Mouse (Mus musculus): ENCODE results near the gene Ttc28. TPM values are rescaled to one million over a fixed set of nuclear protein-coding genes. Genes with fewer than 3 reads are reported as not detected.
"Not testable (repeated sequence)": the region's sequence is repeated elsewhere in the genome, so short reads cannot be mapped to it uniquely, and the experiment has no call there.

Gene Ttc28
- total and polyA plus RNA-seq, 3 experiments, result 0.21 to 0.89 (median 0.28) TPM

- Histone ChIP-seq H3K4me2 (ENCODE audit: insufficient read depth, low read depth, poor library complexity, severe bottlenecking) (no peak overlapping the region), H3K79me2 (replicated peaks; ENCODE audit: control insufficient read depth, extremely low read depth, insufficient read depth, poor library complexity, severe bottlenecking) (no peaks in the 10 kb centered on the region), H3K36me3 (replicated peaks in 1 of 2; ENCODE audit: control insufficient read depth in 1 of 2, insufficient read depth in 1 of 2, low read length in 1 of 2) (peaks cover 13 to 36% of the 10 kb centered on the region in 2 experiments), H3K27me3 (replicated peaks) (no peaks in the 10 kb centered on the region), H3K4me3 (replicated peaks in 1 of 3; ENCODE audit: low read depth in 2 of 3, low read length in 2 of 3, poor library complexity in 1 of 3) (no peak overlapping the region), H3K9ac (ENCODE audit: insufficient read depth, low read depth) (no peak overlapping the region), H3K27ac (ENCODE audit: insufficient read depth, low read depth) (no peak overlapping the region), H3K4me1 (ENCODE audit: control insufficient read depth in 1 of 2, insufficient read depth in 2 of 2) (peaks cover 0 to 3% of the 10 kb centered on the region in 2 experiments; a peak in 2 of 4 replicates), H3K9me3 (replicated peaks; ENCODE audit: low read length) (no peaks in the 10 kb centered on the region)
- no peak for DNase-seq (ENCODE audit: extremely low read depth)
- no peak for TF ChIP-seq E2F4 (IDR thresholded peaks at IDR 0.05; ENCODE audit: insufficient replicate concordance, low read depth, low read length)
- TF ChIP-seq HCFC1 (IDR thresholded peaks at IDR 0.05; ENCODE audit: low read depth, low read length), result no peak
- TF ChIP-seq USF1 (IDR thresholded peaks at IDR 0.05; ENCODE audit: low read depth, low read length), result no peak
- TF ChIP-seq ZMIZ1 (IDR thresholded peaks at IDR 0.05; ENCODE audit: low read depth, low read length), result no peak
- TF ChIP-seq TCF12 (IDR thresholded peaks at IDR 0.05; ENCODE audit: low read depth, low read length), result no peak
- no peak for TF ChIP-seq ZC3H11A (IDR thresholded peaks at IDR 0.05; ENCODE audit: low read depth, low read length)
- no peak for TF ChIP-seq IRF4 (IDR thresholded peaks at IDR 0.05; ENCODE audit: low read depth, low read length)
- no peak for TF ChIP-seq POLR2A (IDR thresholded peaks at IDR 0.05; ENCODE audit: low read depth, low read length)
- dilution Hi-C loops (cut with MboI; ENCODE audit: extremely low pct_ligation_motif_present, extremely low pct_unique_long_range_greater_than_20kb, low sequenced_read_pairs), result no loop called here
- in situ Hi-C loops (cut with MboI; ENCODE audit: low pct_ligation_motif_present, low pct_unique_long_range_greater_than_20kb, low sequenced_read_pairs), result no loop called here
Measured at GRCm38 (mm10) chr5:110877666-110878505, 1.7 kb upstream of the Ttc28 start.

GRCm38 (mm10) chr5:110878526-110878925 lies 1.1 kb upstream of the Ttc28 start:
- H3K4me2 ChIP-seq (ENCODE audit: insufficient read depth, low read depth, poor library complexity, severe bottlenecking); H3K79me2 ChIP-seq (replicated peaks; ENCODE audit: control insufficient read depth, extremely low read depth, insufficient read depth, poor library complexity, severe bottlenecking); DNase-seq (ENCODE audit: extremely low read depth); H3K9me3 ChIP-seq (replicated peaks; ENCODE audit: low read length); H3K4me1 ChIP-seq (ENCODE audit: control insufficient read depth in 1 of 2, insufficient read depth in 2 of 2); H3K27ac ChIP-seq (ENCODE audit: insufficient read depth, low read depth); in situ Hi-C loops (cut with MboI; ENCODE audit: low pct_ligation_motif_present, low pct_unique_long_range_greater_than_20kb, low sequenced_read_pairs); H3K4me3 ChIP-seq (replicated peaks in 1 of 3; ENCODE audit: low read depth in 2 of 3, low read length in 2 of 3, poor library complexity in 1 of 3); dilution Hi-C loops (cut with MboI; ENCODE audit: extremely low pct_ligation_motif_present, extremely low pct_unique_long_range_greater_than_20kb, low sequenced_read_pairs); H3K27me3 ChIP-seq (replicated peaks); H3K9ac ChIP-seq (ENCODE audit: insufficient read depth, low read depth): not testable (repeated sequence)
- peaks cover 10 to 30% of the 10 kb centered on the region in 2 experiments for H3K36me3 ChIP-seq (replicated peaks in 1 of 2; ENCODE audit: control insufficient read depth in 1 of 2, insufficient read depth in 1 of 2, low read length in 1 of 2)

- Histone ChIP-seq H3K4me3 (replicated peaks in 1 of 3; ENCODE audit: low read depth in 2 of 3, low read length in 2 of 3, poor library complexity in 1 of 3) (peak overlapping the region; percentile 45 to 92 (median 69)), H3K27ac (ENCODE audit: insufficient read depth, low read depth) (no peak overlapping the region), H3K27me3 (replicated peaks) (no peaks in the 10 kb centered on the region), H3K4me1 (ENCODE audit: control insufficient read depth in 1 of 2, insufficient read depth in 2 of 2) (peaks cover 0 to 3% of the 10 kb centered on the region in 2 experiments; a peak in 2 of 4 replicates), H3K9ac (ENCODE audit: insufficient read depth, low read depth) (peak overlapping the region; percentile 76), H3K36me3 (replicated peaks in 1 of 2; ENCODE audit: control insufficient read depth in 1 of 2, insufficient read depth in 1 of 2, low read length in 1 of 2) (peaks cover 10 to 26% of the 10 kb centered on the region in 2 experiments), H3K9me3 (replicated peaks; ENCODE audit: low read length) (no peaks in the 10 kb centered on the region), H3K4me2 (ENCODE audit: insufficient read depth, low read depth, poor library complexity, severe bottlenecking) (peak overlapping the region; percentile 82), H3K79me2 (replicated peaks; ENCODE audit: control insufficient read depth, extremely low read depth, insufficient read depth, poor library complexity, severe bottlenecking) (no peaks in the 10 kb centered on the region)
- DNase-seq (ENCODE audit: extremely low read depth), result no peak
- in situ Hi-C loops (cut with MboI; ENCODE audit: low pct_ligation_motif_present, low pct_unique_long_range_greater_than_20kb, low sequenced_read_pairs), result no loop called here
- dilution Hi-C loops (cut with MboI; ENCODE audit: extremely low pct_ligation_motif_present, extremely low pct_unique_long_range_greater_than_20kb, low sequenced_read_pairs), result no loop called here
- no peak for TF ChIP-seq E2F4 (IDR thresholded peaks at IDR 0.05; ENCODE audit: insufficient replicate concordance, low read depth, low read length)
- TF ChIP-seq ZNF384 (IDR thresholded peaks at IDR 0.05; ENCODE audit: low read depth, low read length), result peak; percentile 68
Measured at GRCm38 (mm10) chr5:110879042-110879441, 561 bp upstream of the Ttc28 start.

Measured in CH12.LX (cell line).